Mouse (Mus musculus) myocyte (in vitro differentiated cells): ENCODE data around the gene Defb43. TPM values are rescaled to one million over a fixed set of nuclear protein-coding genes. Genes with fewer than 3 reads are reported as not detected.

ENCODE experiments used
- H3K27me3 ChIP-seq: one replicate; pipeline ENCODE4 v1.6.1; 2011; ENCODE audit not compliant: control insufficient read depth, insufficient read depth, insufficient read length
- H3K36me3 ChIP-seq: one replicate; pipeline ENCODE4 v1.6.1; 2011; ENCODE audit not compliant: control insufficient read depth, insufficient read depth
- H3K4me2 ChIP-seq: one replicate; pipeline ENCODE4 v1.6.1; 2011; ENCODE audit warnings: low read depth, control low read depth
- H3K4me3 ChIP-seq: one replicate; pipeline ENCODE4 v1.5.1; 2011; ENCODE audit warnings: mild to moderate bottlenecking, control low read depth, moderate library complexity
- H3K79me2 ChIP-seq: one replicate; pipeline ENCODE4 v1.6.1; 2011; ENCODE audit not compliant: control insufficient read depth, insufficient read depth
- H3ac ChIP-seq: one replicate; pipeline ENCODE4 v1.6.1; 2011; ENCODE audit not compliant: control insufficient read depth, insufficient read length
- CEBPB ChIP-seq: IDR thresholded peaks from 2 replicates; pipeline ENCODE4 v1.6.1; 2011; ENCODE audit warnings: mild to moderate bottlenecking, moderate library complexity; ENCODE audit not compliant: poor library complexity, insufficient read depth, severe bottlenecking
- E2F4 ChIP-seq: IDR thresholded peaks from one replicate; pipeline ENCODE4 v1.6.1; 2011; ENCODE audit warnings: mild to moderate bottlenecking, control low read depth, moderate library complexity; ENCODE audit not compliant: insufficient read depth
- MAX ChIP-seq: IDR thresholded peaks from one replicate; pipeline ENCODE4 v1.6.1; 2011; ENCODE audit warnings: low read depth, mild to moderate bottlenecking, control low read depth
- MYOD1 ChIP-seq, 3 experiments: IDR thresholded peaks; one replicate each; pipeline ENCODE4 v1.6.1; 2011; ENCODE audit warnings: control low read depth in 2 of 3, low read depth in 2 of 3, mild to moderate bottlenecking in 2 of 3, moderate library complexity in 1 of 3; ENCODE audit not compliant: insufficient read length in 2 of 3, control insufficient read depth in 1 of 3
- MYOG ChIP-seq, 3 experiments: IDR thresholded peaks; one replicate each; pipeline ENCODE4 v1.6.1; 2011; ENCODE audit warnings: control low read depth in 2 of 3, low read depth in 2 of 3, mild to moderate bottlenecking in 2 of 3; ENCODE audit not compliant: insufficient read length in 2 of 3, control insufficient read depth in 1 of 3, insufficient read depth in 1 of 3
- POLR2A ChIP-seq: IDR thresholded peaks from one replicate; pipeline ENCODE4 v1.6.1; 2011; ENCODE audit warnings: low read depth, mild to moderate bottlenecking, control low read depth, moderate library complexity; ENCODE audit not compliant: insufficient read length
- POLR2AphosphoS2 ChIP-seq: IDR thresholded peaks from one replicate; pipeline ENCODE4 v1.6.1; 2011; ENCODE audit warnings: low read depth, control low read depth; ENCODE audit not compliant: insufficient read length
- REST ChIP-seq: IDR thresholded peaks from one replicate; pipeline ENCODE4 v1.6.1; 2011; ENCODE audit warnings: mild to moderate bottlenecking, control low read depth, moderate library complexity; ENCODE audit not compliant: insufficient read depth, insufficient read length
- SRF ChIP-seq: IDR thresholded peaks from one replicate; pipeline ENCODE4 v1.6.1; 2011; ENCODE audit warnings: low read depth; ENCODE audit not compliant: control insufficient read depth, insufficient read length
- TCF12 ChIP-seq: IDR thresholded peaks from one replicate; pipeline ENCODE4 v1.6.1; 2011; ENCODE audit warnings: mild to moderate bottlenecking, control low read depth; ENCODE audit not compliant: poor library complexity, insufficient read depth, severe bottlenecking
- TCF3 ChIP-seq: IDR thresholded peaks from one replicate; pipeline ENCODE4 v1.6.1; 2011; ENCODE audit warnings: low read depth, control low read depth; ENCODE audit not compliant: insufficient read length
- USF1 ChIP-seq: IDR thresholded peaks from one replicate; pipeline ENCODE4 v1.6.1; 2011; ENCODE audit warnings: low read depth, mild to moderate bottlenecking, control low read depth, moderate library complexity
- polyA plus RNA-seq: library from polyadenylated mRNA; unstranded; fragments of >200 nt; fragmentation: generic; extraction: Trizol; gene quantifications from one replicate; pipeline ENCODE4 v1.2.1, GENCODE M21; 2012; ENCODE audit warnings: missing spikeins

The Defb43 gene
- polyA plus RNA-seq, 1 experiment = not detected

DNA sequence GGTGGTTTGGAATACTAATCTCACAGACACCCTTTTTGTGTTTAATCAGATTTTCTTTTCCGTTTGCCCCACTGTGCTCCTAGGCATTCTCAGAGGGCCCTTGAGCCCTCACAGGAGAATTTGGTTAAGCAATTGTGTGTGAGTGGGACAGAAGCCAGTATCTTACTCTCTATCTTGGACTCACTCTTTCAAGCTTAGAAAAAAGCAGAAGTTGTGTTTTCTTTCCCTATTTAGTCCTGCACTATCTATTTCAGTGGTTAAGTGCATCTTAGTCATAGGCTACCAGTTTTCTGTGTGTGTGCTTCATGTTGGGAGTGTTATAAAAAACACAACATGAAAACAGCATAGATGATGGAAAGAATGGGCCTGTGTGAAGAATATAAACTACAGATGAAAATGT, 31.8 kb upstream of the Defb43 start:
- no peak for TF ChIP-seq POLR2AphosphoS2
- no peak for TF ChIP-seq MAX
- no peak for TF ChIP-seq MYOG (IDR thresholded peaks at IDR 0.05; ENCODE audit: control insufficient read depth in 1 of 3, insufficient read depth in 1 of 3, insufficient read length in 2 of 3, low read depth in 2 of 3)
- no peak for TF ChIP-seq MYOD1 (IDR thresholded peaks at IDR 0.05; ENCODE audit: control insufficient read depth in 1 of 3, insufficient read length in 2 of 3, low read depth in 2 of 3)
- no peak for TF ChIP-seq CEBPB
- no peak for TF ChIP-seq SRF
- TF ChIP-seq TCF12 = no peak
- TF ChIP-seq TCF3 = no peak
- no peak for TF ChIP-seq E2F4
- TF ChIP-seq POLR2A = no peak
- TF ChIP-seq USF1 = no peak
- TF ChIP-seq REST = no peak
- no peaks in the 10 kb centered on the region for H3K36me3 ChIP-seq
- no peak overlapping the region for H3ac ChIP-seq
- no peaks in the 10 kb centered on the region for H3K27me3 ChIP-seq
- no peak overlapping the region for H3K4me3 ChIP-seq
- H3K4me2 ChIP-seq = no peak overlapping the region
- no peaks in the 10 kb centered on the region for H3K79me2 ChIP-seq

DNA sequence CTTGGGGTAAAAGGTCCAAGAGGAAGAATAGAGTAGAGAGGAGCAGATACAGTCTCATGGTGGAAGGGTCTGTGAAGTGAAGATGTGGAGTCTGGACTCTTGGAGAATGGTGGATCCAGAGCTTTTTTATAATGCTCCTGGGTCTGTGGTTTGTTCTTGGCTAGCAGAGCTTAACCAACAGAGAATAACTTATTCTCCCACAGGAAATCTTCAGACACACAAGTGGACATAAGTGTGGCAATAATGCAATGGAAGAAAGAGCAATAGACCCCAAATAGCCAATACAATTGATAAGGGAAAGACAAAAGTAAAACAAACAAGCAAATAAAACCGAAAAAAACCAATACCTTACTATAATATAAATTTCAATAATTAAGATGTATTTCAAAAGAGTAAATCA, 27.2 kb upstream of the Defb43 start, which contains the start of gene Defb48:
Gene Defb48, minus strand, starts transcription at position 101 of the 400 bp plus-strand sequence.
- TF ChIP-seq USF1 = no peak
- TF ChIP-seq REST = no peak
- no peaks in the 10 kb centered on the region for H3K79me2 ChIP-seq
- no peaks in the 10 kb centered on the region for H3K27me3 ChIP-seq
- H3K4me2 ChIP-seq = no peak within 1 kb of the TSS
- no peaks in the 10 kb centered on the region for H3K36me3 ChIP-seq
- no peak within 1 kb of the TSS for H3ac ChIP-seq
- no peak within 1 kb of the TSS for H3K4me3 ChIP-seq

- Histone ChIP-seq H3K4me2 (peak overlapping the region; percentile 85), H3K4me3 (no peak overlapping the region), H3K36me3 (no peaks in the 10 kb centered on the region), H3ac (no peak overlapping the region), H3K79me2 (no peaks in the 10 kb centered on the region), H3K27me3 (no peaks in the 10 kb centered on the region)
- TF ChIP-seq MAX (no peak), REST (no peak), MYOG (IDR thresholded peaks at IDR 0.05; ENCODE audit: control insufficient read depth in 1 of 3, insufficient read depth in 1 of 3, insufficient read length in 2 of 3, low read depth in 2 of 3) (no peak), POLR2AphosphoS2 (no peak), MYOD1 (IDR thresholded peaks at IDR 0.05; ENCODE audit: control insufficient read depth in 1 of 3, insufficient read length in 2 of 3, low read depth in 2 of 3) (no peak), TCF12 (no peak), CEBPB (peak; percentile 64; the same call in 1 of the 2 replicates), SRF (no peak), POLR2A (no peak)
These were observed 20.3 kb upstream of the Defb43 start for GRCm38 (mm10) chr14:62991271-62991670.

DNA sequence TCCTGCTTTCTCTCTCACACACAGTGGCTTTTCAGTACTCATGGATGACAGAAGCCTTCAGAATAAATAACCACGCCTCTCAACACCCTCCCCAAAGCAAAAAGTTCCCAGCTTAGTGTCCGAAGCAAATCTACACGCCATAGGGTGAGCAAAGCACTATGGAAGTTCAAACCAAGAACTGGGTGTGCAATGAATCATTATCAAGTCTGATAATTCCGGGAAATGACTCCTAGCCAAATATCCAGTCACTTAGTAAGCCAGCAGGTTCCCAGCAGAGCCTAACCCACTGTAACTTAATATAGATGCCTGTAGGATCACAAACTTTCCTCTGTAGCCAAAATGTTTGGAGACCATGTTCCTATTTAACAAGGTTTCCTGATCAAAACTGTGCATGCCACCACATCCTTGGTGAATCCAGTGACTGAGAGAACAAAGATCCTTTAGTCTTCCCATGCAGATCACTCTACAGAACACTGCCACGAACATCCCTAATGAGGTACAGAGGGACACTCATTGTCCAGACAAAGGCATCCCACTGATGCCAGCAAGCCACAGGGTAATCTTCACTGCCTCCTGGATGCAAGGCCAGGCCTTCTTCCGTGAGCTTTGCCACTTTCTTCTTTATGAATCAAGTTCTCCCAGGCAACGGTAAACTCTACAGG, 19.6 kb upstream of the Defb43 start:
- Histone ChIP-seq H3K4me2 (peak overlapping the region; percentile 85), H3K36me3 (no peaks in the 10 kb centered on the region), H3K79me2 (no peaks in the 10 kb centered on the region), H3K27me3 (no peaks in the 10 kb centered on the region), H3ac (no peak overlapping the region), H3K4me3 (no peak overlapping the region)
- TF ChIP-seq TCF3 (no peak), REST (no peak), CEBPB (no peak), MYOD1 (IDR thresholded peaks at IDR 0.05; ENCODE audit: control insufficient read depth in 1 of 3, insufficient read length in 2 of 3, low read depth in 2 of 3) (no peak), POLR2A (no peak), E2F4 (no peak), SRF (no peak), TCF12 (no peak), POLR2AphosphoS2 (no peak), MYOG (IDR thresholded peaks at IDR 0.05; ENCODE audit: control insufficient read depth in 1 of 3, insufficient read depth in 1 of 3, insufficient read length in 2 of 3, low read depth in 2 of 3) (no peak), MAX (no peak), USF1 (no peak)

DNA sequence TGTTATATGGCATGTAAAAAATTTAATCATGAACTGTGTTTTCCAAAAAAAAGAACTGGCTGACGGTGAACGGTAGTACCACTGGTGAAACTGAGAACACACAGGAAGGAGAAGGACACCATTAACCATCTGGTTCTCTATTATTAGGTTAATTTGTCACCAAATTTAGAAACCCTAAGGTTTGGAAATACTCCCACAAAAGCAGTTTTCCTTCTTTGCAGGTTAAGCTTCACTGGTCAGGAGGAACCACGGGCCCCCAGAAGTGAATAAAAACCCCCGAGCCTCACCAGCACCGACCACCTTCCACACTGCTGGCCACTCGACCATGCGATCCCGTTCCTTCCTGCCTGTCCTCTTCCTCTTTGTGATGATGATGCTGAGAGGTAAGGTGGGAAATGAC, 13.8 kb upstream of the Defb43 start, which contains the start of gene Defb47:
Gene Defb47, plus strand, starts transcription at position 301 of the 400 bp plus-strand sequence.
- H3K4me2 ChIP-seq = no peak within 1 kb of the TSS
- no peaks in the 10 kb centered on the region for H3K79me2 ChIP-seq
- no peak for TF ChIP-seq SRF
- TF ChIP-seq MYOG (IDR thresholded peaks at IDR 0.05; ENCODE audit: control insufficient read depth in 1 of 3, insufficient read depth in 1 of 3, insufficient read length in 2 of 3, low read depth in 2 of 3) = no peak
- TF ChIP-seq TCF3 = no peak
- TF ChIP-seq USF1 = no peak
- no peak for TF ChIP-seq E2F4
- no peak for TF ChIP-seq POLR2A
- TF ChIP-seq POLR2AphosphoS2 = no peak
- TF ChIP-seq TCF12 = no peak
- TF ChIP-seq MAX = no peak
- no peak for TF ChIP-seq REST
- TF ChIP-seq MYOD1 (IDR thresholded peaks at IDR 0.05; ENCODE audit: control insufficient read depth in 1 of 3, insufficient read length in 2 of 3, low read depth in 2 of 3) = no peak
- H3K4me3 ChIP-seq = no peak within 1 kb of the TSS
- H3K27me3 ChIP-seq = no peaks in the 10 kb centered on the region
- H3ac ChIP-seq = no peak within 1 kb of the TSS
- H3K36me3 ChIP-seq = no peaks in the 10 kb centered on the region
